ENCODE assay signal across 9 mouse cellular contexts in the genomic region with DNA sequence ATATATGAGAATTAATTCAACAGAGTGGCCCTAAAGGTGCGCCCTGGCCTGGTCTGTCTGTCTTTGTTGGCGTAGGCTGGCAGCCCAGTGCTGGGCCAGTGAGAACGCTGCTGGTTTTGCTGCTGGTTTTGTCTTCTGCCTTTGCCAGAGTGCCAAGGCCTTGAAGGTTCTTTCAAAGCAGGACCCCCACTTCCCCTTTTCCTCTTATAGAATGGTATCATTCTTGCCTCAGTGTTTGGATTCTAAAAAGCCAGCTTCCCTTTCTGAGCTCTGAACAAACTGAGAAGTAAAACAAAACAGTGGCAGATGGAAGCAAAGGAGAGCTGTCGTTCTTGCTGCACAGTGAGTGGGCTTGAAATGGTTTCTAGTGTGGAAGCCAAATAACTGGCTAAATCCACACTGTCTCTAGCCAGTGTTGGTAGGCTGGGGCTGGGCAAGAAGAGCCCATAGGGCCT.
A peak's percentile ranks its signal among the peaks of the same experiment; 100 is the strongest.
DNase-seq lines count a peak whose midpoint lies in the region; ATAC-seq and TF ChIP-seq lines count a peak whose summit lies in the region.
"Had no signal": no experiment of that assay in that cellular context is flagged by ENCODE, and none has a peak within 500 bp of the region (broad histone marks: within the 10 kb centered on the region; RNA-seq: fewer than 3 reads in every experiment).

No protein-coding gene starts in this region.

- no peak for TF ChIP-seq POLR2A in bone marrow, adult 2 months (IDR thresholded peaks at IDR 0.05; ENCODE audit: borderline replicate concordance, control insufficient read depth, low read depth, low read length)

- no peak overlapping the region for H3K9ac ChIP-seq in hindbrain, embryonic 11.5 days (ENCODE audit: low read depth, low read length)
- H3K9ac ChIP-seq in forebrain, embryonic 16.5 days (replicated peaks; ENCODE audit: low read depth, low read length) = no peak overlapping the region
- no peak overlapping the region for H3K9ac ChIP-seq in liver, postnatal 0 days (replicated peaks)
- no peak overlapping the region for H3K9ac ChIP-seq in kidney, embryonic 15.5 days
- H3K9ac ChIP-seq: embryonic facial prominence, embryonic 12.5 days had no signal

- 0 out of 2 replicates have a peak overlapping the region, but pooled peaks have one; percentile 24 for H3K27ac ChIP-seq in hindbrain, embryonic 11.5 days (ENCODE audit: low read depth, low read length)
- no peak overlapping the region; the same call in 1 of the 2 replicates for H3K27ac ChIP-seq in hindbrain, embryonic 10.5 days
- H3K27ac ChIP-seq in bone marrow, adult 2 months (ENCODE audit: control insufficient read depth, insufficient read depth, low read depth, low read length, poor library complexity) = peak overlapping the region; percentile 61; the same call in 1 of the 2 replicates
- peak overlapping the region; percentile 58 for H3K27ac ChIP-seq in forebrain, embryonic 16.5 days (ENCODE audit: low read length)
- 0 out of 2 replicates have a peak overlapping the region, but pooled peaks have one; percentile 39 for H3K27ac ChIP-seq in liver, postnatal 0 days (ENCODE audit: low read depth)
- H3K27ac ChIP-seq in kidney, embryonic 15.5 days = no peak overlapping the region
- H3K27ac ChIP-seq: embryonic facial prominence, embryonic 12.5 days had no signal

- no peak for DNase-seq in hindbrain, embryonic 11.5 days (ENCODE audit: low spot score)
- DNase-seq in hindbrain, embryonic 10.5 days (ENCODE audit: low spot score) = no peak
- no peak for DNase-seq in liver, postnatal 0 days
- DNase-seq in lung, postnatal 10 days = no peak
- no peak for DNase-seq in urinary bladder, adult 18-20 months (ENCODE audit: low spot score in 2 of 2)

- no peak overlapping the region for H3K4me3 ChIP-seq in hindbrain, embryonic 11.5 days (ENCODE audit: low read depth, low read length)
- H3K4me3 ChIP-seq in hindbrain, embryonic 10.5 days = no peak overlapping the region
- H3K4me3 ChIP-seq in bone marrow, adult 2 months (replicated peaks; ENCODE audit: control insufficient read depth, low read depth, low read length) = no peak overlapping the region
- H3K4me3 ChIP-seq in forebrain, embryonic 16.5 days (replicated peaks; ENCODE audit: low read length) = no peak overlapping the region
- H3K4me3 ChIP-seq in liver, postnatal 0 days (ENCODE audit: low read depth, low read length) = no peak overlapping the region
- H3K4me3 ChIP-seq in kidney, embryonic 15.5 days (replicated peaks) = no peak overlapping the region
- H3K4me3 ChIP-seq: embryonic facial prominence, embryonic 12.5 days had no signal

- 89% methylated on average over 4 of the region's 4 CpGs for WGBS in hindbrain, embryonic 11.5 days
- 89% methylated on average over 4 of the region's 4 CpGs for WGBS in hindbrain, embryonic 10.5 days
- WGBS in bone marrow, adult 2 months = 21% methylated on average over 4 of the region's 4 CpGs
- WGBS in forebrain, embryonic 16.5 days = 26% methylated on average over 4 of the region's 4 CpGs
- WGBS in liver, postnatal 0 days (ENCODE audit: insufficient replicate concordance) = 46% methylated on average over 4 of the region's 4 CpGs
- WGBS in kidney, embryonic 15.5 days = 83% methylated on average over 4 of the region's 4 CpGs

- no peaks in the 10 kb centered on the region for H3K9me3 ChIP-seq in hindbrain, embryonic 11.5 days (ENCODE audit: control insufficient read depth, low read length)
- H3K9me3 ChIP-seq in hindbrain, embryonic 10.5 days = no peaks in the 10 kb centered on the region
- no peaks in the 10 kb centered on the region for H3K9me3 ChIP-seq in forebrain, embryonic 16.5 days (ENCODE audit: control insufficient read depth, low read length)
- H3K9me3 ChIP-seq in liver, postnatal 0 days (ENCODE audit: low read length) = no peaks in the 10 kb centered on the region
- no peaks in the 10 kb centered on the region for H3K9me3 ChIP-seq in kidney, embryonic 15.5 days (replicated peaks)
- H3K9me3 ChIP-seq: embryonic facial prominence, embryonic 12.5 days had no signal

- H3K4me2 ChIP-seq in hindbrain, embryonic 11.5 days (replicated peaks; ENCODE audit: low read depth, low read length) = no peak overlapping the region
- H3K4me2 ChIP-seq in forebrain, embryonic 16.5 days (ENCODE audit: low read length) = no peak overlapping the region
- H3K4me2 ChIP-seq in liver, postnatal 0 days (ENCODE audit: low read depth, low read length) = no peak overlapping the region; the same call in 1 of the 2 replicates
- no peak overlapping the region for H3K4me2 ChIP-seq in kidney, embryonic 15.5 days
- H3K4me2 ChIP-seq: embryonic facial prominence, embryonic 12.5 days had no signal

- H3K36me3 ChIP-seq in hindbrain, embryonic 11.5 days (ENCODE audit: control insufficient read depth, insufficient read depth, low read length) = no peaks in the 10 kb centered on the region
- no peaks in the 10 kb centered on the region for H3K36me3 ChIP-seq in hindbrain, embryonic 10.5 days
- no peaks in the 10 kb centered on the region for H3K36me3 ChIP-seq in forebrain, embryonic 16.5 days (ENCODE audit: control insufficient read depth, insufficient read depth)
- 0 out of 2 replicates have a peak, but pooled peaks cover 2% of the 10 kb centered on the region for H3K36me3 ChIP-seq in liver, postnatal 0 days (replicated peaks; ENCODE audit: insufficient read depth, low read length)
- no peaks in the 10 kb centered on the region for H3K36me3 ChIP-seq in kidney, embryonic 15.5 days
- H3K36me3 ChIP-seq: embryonic facial prominence, embryonic 12.5 days had no signal

- ATAC-seq in hindbrain, embryonic 11.5 days (ENCODE audit: low FRiP score) = no peak
- peak; percentile 65 for ATAC-seq in forebrain, embryonic 16.5 days
- ATAC-seq in liver, postnatal 0 days = no peak
- ATAC-seq in kidney, embryonic 15.5 days (replicated peaks; ENCODE audit: low FRiP score) = no peak

- H3K4me1 ChIP-seq in hindbrain, embryonic 11.5 days (replicated peaks; ENCODE audit: control insufficient read depth, insufficient read depth, low read length) = no peaks in the 10 kb centered on the region; the same call in 1 of the 2 replicates
- H3K4me1 ChIP-seq in hindbrain, embryonic 10.5 days (replicated peaks) = peaks cover 17% of the 10 kb centered on the region
- H3K4me1 ChIP-seq in bone marrow, adult 2 months (ENCODE audit: control insufficient read depth, insufficient read depth, low read length) = peaks cover 17% of the 10 kb centered on the region
- H3K4me1 ChIP-seq in forebrain, embryonic 16.5 days (replicated peaks; ENCODE audit: control insufficient read depth, insufficient read depth, low read length) = peaks cover 59% of the 10 kb centered on the region
- peaks cover 6% of the 10 kb centered on the region; the same call in 1 of the 2 replicates for H3K4me1 ChIP-seq in liver, postnatal 0 days (ENCODE audit: insufficient read depth)
- H3K4me1 ChIP-seq in kidney, embryonic 15.5 days = no peaks in the 10 kb centered on the region
- H3K4me1 ChIP-seq: embryonic facial prominence, embryonic 12.5 days had no signal

- no peak for TF ChIP-seq CTCF in bone marrow, adult 2 months (IDR thresholded peaks at IDR 0.05; ENCODE audit: control insufficient read depth, insufficient read depth, low read length)
- no peak for TF ChIP-seq CTCF in liver, postnatal 0 days (IDR thresholded peaks at IDR 0.05; ENCODE audit: low read depth)

- no peaks in the 10 kb centered on the region for H3K27me3 ChIP-seq in hindbrain, embryonic 11.5 days (ENCODE audit: control insufficient read depth, insufficient read depth, low read length)
- H3K27me3 ChIP-seq in hindbrain, embryonic 10.5 days (ENCODE audit: insufficient read depth, poor library complexity, severe bottlenecking) = no peaks in the 10 kb centered on the region
- H3K27me3 ChIP-seq in forebrain, embryonic 16.5 days (replicated peaks; ENCODE audit: control insufficient read depth, insufficient read depth, low read length) = no peaks in the 10 kb centered on the region
- no peaks in the 10 kb centered on the region for H3K27me3 ChIP-seq in liver, postnatal 0 days (ENCODE audit: insufficient read depth, low read length)
- H3K27me3 ChIP-seq in kidney, embryonic 15.5 days = no peaks in the 10 kb centered on the region
- H3K27me3 ChIP-seq: embryonic facial prominence, embryonic 12.5 days had no signal

- TF ChIP-seq EP300 in liver, postnatal 0 days (IDR thresholded peaks at IDR 0.05; ENCODE audit: low read depth) = no peak

Comparison
In these comparisons a context has a peak if more than half of its experiments do, and no peak if none do; other contexts are left out.
1. H3K27ac ChIP-seq: peak in hindbrain, embryonic 11.5 days (single experiment), bone marrow, adult 2 months (single experiment), forebrain, embryonic 16.5 days (single experiment) and liver, postnatal 0 days (single experiment); none in hindbrain, embryonic 10.5 days (single experiment) and kidney, embryonic 15.5 days (single experiment).